Mouse (Mus musculus) inflammation-experienced regulatory T-cells, adult 6 months (primary cell): ENCODE results near the gene D17Wsu92e. TPM values are rescaled to one million over a fixed set of nuclear protein-coding genes. Genes with fewer than 3 reads are reported as not detected.
"Not testable (repeated sequence)": the region's sequence is repeated elsewhere in the genome, so short reads cannot be mapped to it uniquely, and the experiment has no call there.

ENCODE experiments used
- ATAC-seq: one replicate; pipeline ENCODE4 v1.8.0; 2017
- polyA plus RNA-seq, 3 experiments: library from polyadenylated mRNA; unstranded; fragments of 100-300 nt; shearing (Covaris generic); gene quantifications; one replicate each; pipeline ENCODE4 v1.2.1; 2017

D17Wsu92e gene
- polyA plus RNA-seq: 10 to 100 TPM; 12.0 to 15.9 (median 14.3) TPM

GRCm38 (mm10) chr17:27820568-27821406, at the start of gene D17Wsu92e:
Gene D17Wsu92e (minus strand): TSS chr17:27820648.
- ATAC-seq: peak; percentile 92

- ATAC-seq: no peak
These were observed 46.3 kb upstream of the D17Wsu92e start for GRCm38 (mm10) chr17:27866737-27867136.

DNA sequence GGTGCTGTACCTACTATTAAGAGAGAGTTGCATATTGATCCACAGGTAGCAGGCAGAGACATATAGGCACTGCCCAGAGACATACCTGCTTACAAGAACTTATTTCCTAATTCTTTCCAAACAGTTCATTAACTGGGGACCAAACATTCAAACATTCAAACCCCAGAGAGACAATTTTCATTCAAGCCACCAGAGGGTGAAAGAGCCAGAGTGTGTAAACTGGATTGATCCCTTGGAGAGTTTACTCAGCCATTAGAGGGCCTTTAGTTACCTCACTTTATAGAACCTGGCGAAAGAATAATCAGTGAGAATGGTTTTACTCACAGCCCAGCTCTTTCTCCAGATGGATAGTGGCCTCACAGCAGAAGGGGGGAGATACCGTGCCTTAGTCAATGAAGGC, 45.0 kb upstream of the D17Wsu92e start:
- no peak for ATAC-seq

DNA sequence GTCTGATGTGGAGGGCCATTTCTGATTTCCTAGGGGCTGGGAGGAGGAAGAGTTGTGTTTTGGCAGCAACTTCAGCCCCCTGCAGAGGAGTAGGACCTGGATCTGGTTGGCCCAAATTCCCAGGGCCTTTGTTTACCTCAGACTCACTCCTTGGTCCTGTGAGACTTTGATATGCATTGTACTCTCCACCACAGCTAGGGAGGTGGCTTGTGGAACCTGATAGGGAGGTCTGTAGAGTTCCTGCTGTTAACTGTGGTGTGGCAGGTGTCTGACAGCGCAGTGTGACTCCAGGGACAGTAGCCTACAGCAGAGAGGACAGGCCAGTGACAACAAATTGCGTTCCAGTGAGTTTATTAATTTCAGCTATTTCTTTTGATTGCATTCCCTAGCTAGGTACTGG, 38.7 kb upstream of the D17Wsu92e start:
- ATAC-seq: no peak

DNA sequence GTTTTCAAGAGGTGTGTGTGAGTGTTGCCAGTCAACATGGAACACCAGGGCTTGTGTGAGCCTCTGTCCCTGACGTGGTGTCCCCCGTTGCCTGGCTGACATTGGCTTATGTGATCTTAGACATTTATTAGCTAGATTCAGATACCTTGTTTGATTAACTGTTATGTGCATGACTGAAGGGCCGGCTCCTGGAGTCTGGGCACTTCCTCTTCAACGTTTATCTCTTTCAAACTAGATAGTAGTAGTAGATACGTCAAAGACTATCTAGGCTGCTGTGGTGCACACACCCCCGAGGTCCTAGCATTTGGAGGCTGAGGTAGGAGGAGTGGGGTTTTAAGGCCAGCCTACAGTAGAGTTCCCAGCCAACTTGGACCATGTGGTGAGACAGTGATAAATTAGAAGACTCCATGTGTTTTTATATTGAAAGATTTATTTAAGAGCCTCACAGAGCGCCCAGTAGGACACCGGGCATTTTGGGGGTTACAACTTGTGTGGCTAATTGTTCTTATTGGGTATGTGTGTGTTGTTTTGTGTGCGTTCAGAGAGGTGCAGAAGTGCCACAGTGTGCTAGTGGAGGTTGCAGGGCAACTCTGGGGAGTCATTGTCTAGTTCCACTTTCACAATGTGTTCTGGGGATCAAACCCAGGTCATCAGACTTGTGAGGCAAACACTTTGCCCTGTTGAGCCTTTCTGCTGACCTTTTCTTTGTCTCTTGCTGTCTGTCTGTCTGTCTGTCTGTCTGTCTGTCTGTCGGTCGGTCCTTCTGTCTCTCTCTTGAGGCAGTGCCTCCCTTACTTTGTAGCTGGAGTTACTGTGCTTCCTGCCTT, 37.4 kb upstream of the D17Wsu92e start:
- ATAC-seq: no peak

GRCm38 (mm10) chr17:27856798-27857648, 36.6 kb upstream of the D17Wsu92e start:
- peak; percentile 49 for ATAC-seq

DNA sequence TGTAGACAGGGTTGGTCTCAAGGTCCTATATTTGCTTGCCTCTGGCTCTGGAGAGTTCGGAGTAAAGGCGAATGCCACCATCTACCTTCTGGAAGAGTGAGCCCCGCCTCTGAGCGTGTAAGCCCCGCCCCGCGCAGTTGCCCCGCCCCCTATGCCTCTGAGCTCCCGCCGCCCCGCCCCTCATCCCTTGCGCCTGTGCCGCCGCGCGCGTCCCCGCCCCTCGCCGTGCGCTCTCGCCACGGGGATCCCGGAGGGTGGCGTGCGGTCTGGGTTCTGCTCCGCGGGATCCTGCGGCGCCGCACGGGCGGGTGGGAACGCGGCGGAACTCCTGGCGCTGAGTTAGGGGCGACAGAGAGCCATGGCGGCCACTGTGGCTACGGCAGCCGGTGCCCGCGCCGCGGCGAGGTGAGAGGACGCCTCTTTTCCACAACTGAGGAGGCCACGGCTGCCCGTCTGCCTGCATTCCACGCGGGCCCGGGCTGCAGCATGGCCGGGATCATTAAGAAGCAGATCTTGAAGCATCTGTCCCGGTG, 35.9 kb upstream of the D17Wsu92e start, which contains the start of gene Uhrf1bp1:
Gene Uhrf1bp1, plus strand, starts transcription at position 177 of the 533 bp plus-strand sequence.
- ATAC-seq: peak; percentile 87

DNA sequence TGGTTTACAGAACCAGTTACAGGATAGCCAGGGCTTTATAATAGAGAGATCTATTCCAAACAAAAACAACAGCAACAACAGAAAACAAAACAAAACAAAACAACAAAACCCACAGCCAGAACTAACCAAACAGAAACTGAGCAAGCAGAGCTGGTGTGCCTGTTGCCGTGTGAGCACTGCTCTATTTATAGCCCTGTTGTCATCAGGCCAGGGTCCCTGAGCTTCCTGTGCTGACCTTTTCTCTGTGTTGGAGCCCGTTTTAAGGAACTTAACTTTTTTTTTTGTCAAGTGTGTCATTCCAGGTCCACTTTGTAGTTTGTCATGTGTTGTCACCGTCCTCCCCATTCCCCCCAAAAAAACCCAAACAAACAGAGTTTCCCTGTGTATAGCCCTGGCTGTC, 30.6 kb upstream of the D17Wsu92e start:
- no peak for ATAC-seq

DNA sequence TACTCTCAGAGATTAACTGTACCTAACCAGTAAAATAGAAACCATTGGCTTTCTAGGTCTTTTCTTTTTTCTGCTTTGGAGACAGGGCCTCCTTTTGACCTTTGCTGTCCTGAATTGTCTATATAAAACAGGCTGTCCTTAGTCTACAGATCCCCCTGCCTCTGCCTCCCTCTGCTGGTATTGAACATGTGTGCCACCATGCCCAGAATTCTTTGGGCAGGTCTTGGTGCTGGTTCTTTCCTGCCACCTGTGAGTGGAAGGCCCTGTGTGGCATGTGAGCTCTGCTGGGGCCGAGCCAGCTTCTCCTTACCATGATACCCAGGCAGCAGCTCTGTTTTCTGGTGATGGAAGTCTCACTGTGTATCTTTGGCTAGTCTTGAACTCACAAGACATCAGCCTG, 27.9 kb upstream of the D17Wsu92e start:
- no peak for ATAC-seq

- ATAC-seq: peak; percentile 98
These were observed 19.2 kb upstream of the D17Wsu92e start for GRCm38 (mm10) chr17:27839469-27840252.

- ATAC-seq: not testable (repeated sequence)
These were observed 17.4 kb upstream of the D17Wsu92e start, which contains the start of gene Snrpc for GRCm38 (mm10) chr17:27837850-27838249. Gene Snrpc (plus strand): TSS chr17:27838150.

- ATAC-seq: no peak
These were observed 10.0 kb upstream of the D17Wsu92e start for GRCm38 (mm10) chr17:27830411-27830810.

GRCm38 (mm10) chr17:27827511-27827910, 7.1 kb upstream of the D17Wsu92e start:
- no peak for ATAC-seq

DNA sequence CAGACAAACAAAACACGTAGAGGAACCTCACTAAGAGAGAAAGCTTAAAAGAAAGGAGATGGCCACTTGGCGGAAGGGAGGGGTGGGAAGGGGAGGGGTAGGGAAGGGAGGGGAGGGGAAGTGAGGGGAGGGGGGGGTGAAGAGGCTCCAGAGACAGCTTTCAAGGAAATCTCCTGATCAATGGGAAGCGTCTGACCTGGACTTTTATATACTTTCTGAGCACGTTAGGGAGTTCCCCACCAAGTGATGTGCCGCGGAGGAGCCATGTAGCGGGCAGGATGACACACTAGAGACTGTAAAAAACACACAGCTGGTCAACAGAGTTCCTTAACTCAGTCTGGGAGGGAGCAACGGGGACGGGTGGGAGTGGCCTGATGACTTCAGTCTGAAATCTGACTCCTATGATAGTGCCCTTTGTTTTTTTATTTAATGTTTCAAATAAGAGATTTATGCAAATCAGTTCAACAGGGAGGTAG, 6.5 kb upstream of the D17Wsu92e start:
- no peak for ATAC-seq

DNA sequence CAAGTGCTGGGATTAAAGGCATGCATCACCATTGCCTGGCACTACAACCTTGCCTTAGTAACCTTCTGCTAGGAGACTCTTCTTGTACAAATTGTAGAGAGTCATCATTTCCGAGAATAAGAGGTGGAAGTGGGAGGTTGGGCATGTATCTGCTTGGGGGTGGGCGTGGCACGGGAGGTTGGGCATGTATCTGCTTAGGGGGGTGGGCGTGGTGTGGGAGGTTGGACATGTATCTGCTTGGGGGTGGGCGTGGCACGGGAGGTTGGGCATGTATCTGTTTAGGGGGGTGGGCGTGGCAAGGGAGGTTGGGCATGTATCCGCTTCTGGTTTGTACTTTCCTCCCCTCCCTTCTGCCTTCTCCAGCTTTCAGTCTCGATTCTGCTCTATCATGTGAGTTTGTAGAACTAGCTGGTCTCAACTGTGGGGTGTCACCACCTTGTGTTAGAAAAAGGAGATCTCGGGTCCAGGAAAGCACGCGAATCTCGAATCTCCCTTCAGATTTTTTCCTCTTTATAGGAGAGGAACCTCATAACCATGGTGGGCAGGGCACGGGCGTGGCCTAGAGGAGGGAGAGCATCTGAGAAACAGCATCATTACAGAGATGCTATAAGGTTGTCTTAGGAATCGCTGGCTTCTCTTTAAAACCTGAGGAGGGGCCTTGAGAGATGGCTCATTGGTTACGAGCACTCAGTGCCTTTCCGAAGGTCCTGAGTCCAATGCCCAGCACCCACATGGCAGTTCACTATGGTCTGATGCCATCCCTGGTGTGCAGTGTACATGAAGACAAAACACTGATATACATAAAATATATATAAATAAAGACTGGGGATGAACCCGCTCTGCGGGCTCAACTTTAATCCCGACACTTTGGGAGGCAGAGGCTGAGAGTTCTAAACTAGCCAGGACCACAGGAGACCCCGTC, 5.8 kb upstream of the D17Wsu92e start:
- ATAC-seq: peak; percentile 80

DNA sequence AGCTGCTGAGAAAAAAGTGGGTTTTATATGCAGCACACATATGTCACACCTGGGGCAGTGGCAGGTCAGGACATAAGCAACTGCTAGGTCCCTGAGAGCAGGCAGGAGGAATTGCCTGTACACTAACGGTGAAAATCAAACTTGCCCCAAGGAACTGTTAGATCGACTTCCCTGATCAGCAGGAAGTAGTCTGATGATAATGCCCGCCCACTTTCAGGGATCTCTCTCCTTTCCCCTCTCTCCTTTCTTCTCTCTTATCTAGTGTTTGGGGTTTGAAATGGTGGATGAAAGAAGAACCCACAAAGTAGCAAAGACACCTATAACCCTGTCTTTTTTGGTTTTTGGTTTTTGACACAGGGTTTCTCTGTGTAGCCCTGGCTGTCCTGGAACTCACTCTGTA, 5.1 kb upstream of the D17Wsu92e start:
- no peak for ATAC-seq

- no peak for ATAC-seq
These were observed 4.5 kb upstream of the D17Wsu92e start for GRCm38 (mm10) chr17:27824941-27825340.

DNA sequence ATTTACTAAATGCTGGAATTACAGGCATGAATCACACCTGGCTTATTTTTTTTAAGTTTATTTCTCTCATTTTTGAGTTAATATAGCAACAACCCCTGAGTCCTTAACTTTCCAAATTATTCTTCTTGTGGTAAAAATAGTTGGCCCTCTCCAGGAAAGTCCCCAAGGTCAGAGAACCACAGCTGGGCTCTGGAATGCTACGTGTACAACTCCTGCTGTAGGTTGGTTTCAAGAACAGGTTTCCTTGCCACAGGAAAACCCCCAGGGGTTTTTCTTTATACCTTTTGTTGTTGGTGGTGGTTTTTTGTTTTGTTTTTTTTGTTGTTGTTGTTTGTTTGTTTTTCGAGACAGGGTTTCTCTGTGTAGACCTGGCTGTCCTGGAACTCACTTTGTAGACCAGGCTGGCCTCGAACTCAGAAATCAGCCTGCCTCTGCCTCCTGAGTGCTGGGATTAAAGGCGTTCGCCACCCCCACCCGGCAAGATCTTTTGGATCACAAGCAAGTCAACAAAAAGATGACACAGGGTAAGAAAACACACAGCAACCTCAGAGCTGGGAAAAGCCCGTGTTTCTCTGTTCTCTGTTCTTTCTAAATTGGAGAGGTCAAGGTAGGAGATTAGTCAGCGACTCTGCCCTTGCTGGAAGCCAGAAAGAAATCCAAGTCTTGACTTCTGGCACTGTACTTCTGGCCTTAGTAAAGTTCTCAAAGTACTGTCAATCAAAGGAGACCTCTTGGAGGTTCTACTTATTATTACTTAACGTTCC, 2.9 kb upstream of the D17Wsu92e start:
- no peak for ATAC-seq
